Mouse (Mus musculus) CH12.LX (cell line): ENCODE data around the gene Taf10. TPM values are rescaled to one million over a fixed set of nuclear protein-coding genes. Genes with fewer than 3 reads are reported as not detected.

Source experiments
- DNase-seq: peaks from one replicate; pipeline ENCODE4 v3.0.0-alpha.2; 2013; ENCODE audit errors: extremely low read depth
- H3K27ac ChIP-seq: 2 replicates; pipeline ENCODE4 v1.5.1; 2012; ENCODE audit warnings: low read depth, mild to moderate bottlenecking, control low read depth, moderate library complexity; ENCODE audit not compliant: insufficient read depth
- H3K27me3 ChIP-seq: replicated peaks from 2 replicates; pipeline ENCODE3; 2012; ENCODE audit warnings: inconsistent platforms
- H3K36me3 ChIP-seq, 2 experiments: replicated peaks in 1 of 2; 2 replicates each; pipeline versions ENCODE3 to v1.6.1; 2012; ENCODE audit warnings: inconsistent platforms in 1 of 2, low read length in 1 of 2, mild to moderate bottlenecking in 1 of 2, mixed read lengths in 1 of 2, moderate library complexity in 1 of 2; ENCODE audit not compliant: control insufficient read depth in 1 of 2, insufficient read depth in 1 of 2
- H3K4me1 ChIP-seq, 2 experiments: 2 replicates each; pipeline ENCODE4 v1.6.1; 2012; ENCODE audit warnings: inconsistent platforms in 1 of 2, moderate library complexity in 1 of 2; ENCODE audit not compliant: insufficient read depth in 2 of 2, control insufficient read depth in 1 of 2
- H3K4me2 ChIP-seq: 2 replicates; pipeline ENCODE4 v1.6.1; 2012; ENCODE audit warnings: low read depth, mild to moderate bottlenecking, control low read depth; ENCODE audit not compliant: poor library complexity, insufficient read depth, severe bottlenecking
- H3K4me3 ChIP-seq, 3 experiments: fragments of 150-350 bp in 1 of 3; sonication (generic) in 1 of 3; replicated peaks in 1 of 3; 2 replicates each; pipeline versions ENCODE3 to v1.5.1; 2011 to 2012; ENCODE audit warnings: low read depth in 2 of 3, low read length in 2 of 3, mild to moderate bottlenecking in 2 of 3, moderate library complexity in 2 of 3, control low read depth in 1 of 3, improper control_type of control experiment in 1 of 3, inconsistent platforms in 1 of 3, mixed read lengths in 1 of 3; ENCODE audit not compliant: poor library complexity in 1 of 3
- H3K79me2 ChIP-seq: replicated peaks from 2 replicates; pipeline ENCODE4 v1.6.1; 2012; ENCODE audit warnings: mild to moderate bottlenecking, moderate library complexity; ENCODE audit not compliant: control insufficient read depth, poor library complexity, insufficient read depth, severe bottlenecking; ENCODE audit errors: extremely low read depth
- H3K9ac ChIP-seq: 2 replicates; pipeline ENCODE4 v1.6.1; 2012; ENCODE audit warnings: low read depth, mild to moderate bottlenecking, control low read depth, moderate library complexity; ENCODE audit not compliant: insufficient read depth
- H3K9me3 ChIP-seq: replicated peaks from 2 replicates; pipeline ENCODE3; 2012; ENCODE audit warnings: low read length, inconsistent platforms, mixed read lengths
- CHD1 ChIP-seq: IDR thresholded peaks from 2 replicates; pipeline ENCODE4 v1.6.1; 2012; ENCODE audit warnings: low read depth, low read length, improper control_type of control experiment, inconsistent platforms
- E2F4 ChIP-seq: IDR thresholded peaks from 2 replicates; pipeline ENCODE4 v1.6.1; 2011; ENCODE audit warnings: low read depth, low read length, improper control_type of control experiment; ENCODE audit not compliant: insufficient replicate concordance
- ELF1 ChIP-seq: IDR thresholded peaks from 2 replicates; pipeline ENCODE4 v1.6.1; 2014; ENCODE audit warnings: low read depth, mild to moderate bottlenecking, inconsistent platforms, low read length, improper control_type of control experiment
- EP300 ChIP-seq: IDR thresholded peaks from 2 replicates; pipeline ENCODE4 v1.6.1; 2011; ENCODE audit warnings: low read length, improper control_type of control experiment
- GABPA ChIP-seq: IDR thresholded peaks from 2 replicates; pipeline ENCODE4 v1.6.1; 2012; ENCODE audit warnings: low read depth, low read length, improper control_type of control experiment, inconsistent platforms; ENCODE audit not compliant: insufficient replicate concordance
- HCFC1 ChIP-seq: IDR thresholded peaks from 2 replicates; pipeline ENCODE4 v1.6.1; 2012; ENCODE audit warnings: low read depth, mild to moderate bottlenecking, inconsistent platforms, low read length, improper control_type of control experiment
- IRF4 ChIP-seq: IDR thresholded peaks from 2 replicates; pipeline ENCODE4 v1.6.1; 2014; ENCODE audit warnings: low read depth, mild to moderate bottlenecking, inconsistent platforms, low read length, improper control_type of control experiment
- KAT2A ChIP-seq: IDR thresholded peaks from 2 replicates; pipeline ENCODE4 v1.6.1; 2012; ENCODE audit warnings: low read length, improper control_type of control experiment, inconsistent platforms; ENCODE audit not compliant: insufficient replicate concordance
- MAFK ChIP-seq: IDR thresholded peaks from 2 replicates; pipeline ENCODE4 v1.6.1; 2011; ENCODE audit warnings: low read length, improper control_type of control experiment; ENCODE audit not compliant: insufficient replicate concordance
- MAZ ChIP-seq: IDR thresholded peaks from 2 replicates; pipeline ENCODE4 v1.6.1; 2012; ENCODE audit warnings: low read depth, mild to moderate bottlenecking, inconsistent platforms, low read length, improper control_type of control experiment, moderate library complexity
- MXI1 ChIP-seq: IDR thresholded peaks from 2 replicates; pipeline ENCODE4 v1.6.1; 2011; ENCODE audit warnings: mild to moderate bottlenecking, low read depth, low read length, improper control_type of control experiment
- MYC ChIP-seq: IDR thresholded peaks from 2 replicates; pipeline ENCODE4 v1.6.1; 2011; ENCODE audit warnings: low read depth, mild to moderate bottlenecking, improper control_type of control experiment, low read length
- NELFE ChIP-seq: IDR thresholded peaks from 2 replicates; pipeline ENCODE4 v1.6.1; 2011; ENCODE audit warnings: low read depth, low read length, improper control_type of control experiment
- NRF1 ChIP-seq: IDR thresholded peaks from 2 replicates; pipeline ENCODE4 v1.6.1; 2014; ENCODE audit warnings: low read depth, mild to moderate bottlenecking, inconsistent platforms, low read length, improper control_type of control experiment, moderate library complexity
- RCOR1 ChIP-seq: conservative IDR thresholded peaks from 2 replicates; pipeline ENCODE4 v1.6.1; 2012; ENCODE audit warnings: low read depth, mild to moderate bottlenecking, inconsistent platforms, low read length, improper control_type of control experiment
- SIN3A ChIP-seq: IDR thresholded peaks from 2 replicates; pipeline ENCODE4 v1.6.1; 2012; ENCODE audit warnings: low read length, improper control_type of control experiment, inconsistent platforms
- TBP ChIP-seq: conservative IDR thresholded peaks from 2 replicates; pipeline ENCODE4 v1.6.1; 2011; ENCODE audit warnings: low read depth, low read length, improper control_type of control experiment
- USF2 ChIP-seq: conservative IDR thresholded peaks from 2 replicates; pipeline ENCODE4 v1.6.1; 2011; ENCODE audit warnings: low read depth, low read length, improper control_type of control experiment
- ZC3H11A ChIP-seq: IDR thresholded peaks from 2 replicates; pipeline ENCODE4 v1.6.1; 2012; ENCODE audit warnings: low read depth, mild to moderate bottlenecking, inconsistent platforms, low read length, improper control_type of control experiment
- ZKSCAN1 ChIP-seq: IDR thresholded peaks from 2 replicates; pipeline ENCODE4 v1.6.1; 2012; ENCODE audit warnings: low read depth, inconsistent platforms, low read length, improper control_type of control experiment, borderline replicate concordance
- ZMIZ1 ChIP-seq: IDR thresholded peaks from 2 replicates; pipeline ENCODE4 v1.6.1; 2012; ENCODE audit warnings: low read depth, mild to moderate bottlenecking, inconsistent platforms, low read length, improper control_type of control experiment
- ZNF384 ChIP-seq: IDR thresholded peaks from 2 replicates; pipeline ENCODE4 v1.6.1; 2012; ENCODE audit warnings: low read depth, low read length, improper control_type of control experiment, inconsistent platforms
- dilution Hi-C: fragments of 300-500 bp; cut with MboI; formaldehyde crosslinking; loops from 2 replicates; pipeline ENCODE4 v1.14.3; 2020; ENCODE audit warnings: low sequenced_read_pairs; ENCODE audit not compliant: extremely low pct_unique_long_range_greater_than_20kb, extremely low pct_ligation_motif_present
- in situ Hi-C: fragments of 300-500 bp; cut with MboI; formaldehyde crosslinking; loops from 3 replicates; pipeline ENCODE4 v1.14.3; 2019; ENCODE audit warnings: low sequenced_read_pairs, low pct_ligation_motif_present, low pct_unique_long_range_greater_than_20kb, mixed read lengths
- polyA plus RNA-seq: library from polyadenylated mRNA; unstranded; fragments of >175 nt; gene quantifications from 2 replicates; pipeline ENCODE4 v1.2.1, GENCODE M21; 2012; ENCODE audit warnings: low read depth; ENCODE audit not compliant: insufficient read length
- total RNA-seq, 2 experiments: library from RNA; depleted of rRNA; stranded (reverse); fragments of 300-350 nt in 1 of 2; fragments of >200 nt in 1 of 2; gene quantifications; 2 replicates each; pipeline ENCODE4 v1.2.3; 2012 to 2014

Gene Taf10
- total and polyA plus RNA-seq, 3 experiments: 259 to 461 (median 330) TPM

GRCm38 (mm10) chr7:105764331-105764730 lies 20.2 kb upstream of the Taf10 start:
- Histone ChIP-seq H3K79me2 (no peaks in the 10 kb centered on the region), H3K27me3 (peaks cover 10% of the 10 kb centered on the region), H3K4me1 (peaks cover 0 to 8% of the 10 kb centered on the region in 2 experiments; a peak in 2 of 4 replicates), H3K4me2 (no peak overlapping the region), H3K4me3 (no peak overlapping the region), H3K9me3 (no peaks in the 10 kb centered on the region), H3K36me3 (no peaks in the 10 kb centered on the region), H3K9ac (no peak overlapping the region), H3K27ac (no peak overlapping the region)
- TF ChIP-seq MAZ (no peak), ELF1 (no peak), ZMIZ1 (no peak), GABPA (no peak), NELFE (no peak)
- DNase-seq: no peak
- in situ Hi-C loops: no loop called here
- dilution Hi-C loops: no loop called here

DNA sequence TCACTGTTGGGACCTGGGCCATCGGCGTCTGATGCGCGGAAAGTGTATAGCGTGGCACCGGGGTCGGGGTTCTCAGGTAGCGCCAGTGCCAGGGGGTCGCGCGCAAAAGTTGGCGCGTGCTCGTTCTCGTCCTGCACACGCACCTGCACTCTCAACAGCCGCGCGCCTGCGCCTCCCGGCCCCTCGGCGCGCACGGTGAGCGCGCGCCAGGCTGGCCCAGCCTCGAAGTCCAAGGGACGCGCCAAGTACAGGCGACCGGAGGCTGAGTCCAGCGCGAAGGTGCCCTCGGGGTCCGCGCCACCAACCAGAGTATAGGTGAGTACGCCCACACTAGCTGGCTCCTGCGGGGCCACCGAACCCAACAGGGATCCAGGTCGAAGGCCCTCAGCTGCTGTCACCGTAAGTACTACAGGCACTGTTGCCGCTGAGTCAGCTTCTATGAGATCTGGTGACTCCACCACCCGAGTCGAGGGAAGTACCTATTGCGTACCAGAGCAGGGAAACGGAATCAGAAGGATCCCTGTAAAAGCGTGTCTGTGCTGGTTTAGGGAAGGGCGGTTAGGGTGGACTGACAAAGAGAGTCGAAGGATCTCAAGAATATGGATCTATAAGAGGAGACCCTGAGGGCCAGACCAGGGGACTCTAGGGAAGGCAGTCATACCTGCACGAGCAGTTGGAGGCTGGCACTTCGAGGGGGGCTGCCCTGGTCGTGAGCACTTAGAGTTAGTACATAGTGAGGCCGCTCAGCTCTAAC lies 18.5 kb upstream of the Taf10 start:
- H3K4me1 ChIP-seq: peaks cover 0 to 8% of the 10 kb centered on the region in 2 experiments; a peak in 2 of 4 replicates
- no peaks in the 10 kb centered on the region for H3K79me2 ChIP-seq
- no peak overlapping the region for H3K4me3 ChIP-seq
- H3K27ac ChIP-seq: no peak overlapping the region
- dilution Hi-C loops: no loop called here
- no peak for DNase-seq
- no peak overlapping the region for H3K9ac ChIP-seq
- H3K4me2 ChIP-seq: no peak overlapping the region
- H3K9me3 ChIP-seq: no peaks in the 10 kb centered on the region
- no peaks in the 10 kb centered on the region for H3K36me3 ChIP-seq
- in situ Hi-C loops: no loop called here
- peaks cover 26% of the 10 kb centered on the region for H3K27me3 ChIP-seq
- TF ChIP-seq ZC3H11A (no peak), IRF4 (no peak), ZMIZ1 (no peak), EP300 (no peak), HCFC1 (no peak), ELF1 (no peak), MAZ (no peak), CHD1 (no peak), MYC (no peak), TBP (no peak), KAT2A (no peak), SIN3A (no peak), E2F4 (no peak), MXI1 (no peak), ZKSCAN1 (no peak), MAFK (no peak), ZNF384 (no peak), USF2 (no peak), RCOR1 (no peak), NRF1 (no peak)
- TF ChIP-seq, all 38 proteins: peak for 0
